Mouse (Mus musculus): ENCODE results near the gene 3110021N24Rik.

GRCm38 (mm10) chr4:108768527-108768926 lies 49.1 kb downstream of the 3110021N24Rik start:
- TF ChIP-seq CTCF (IDR thresholded peaks at IDR 0.05; ENCODE audit: low read depth) (no peak), EP300 (IDR thresholded peaks at IDR 0.05; ENCODE audit: low read depth) (no peak)

Measured in liver, embryonic 14.5 days (tissue).